Mouse (Mus musculus) bone marrow, adult 2 months (tissue): ENCODE results near the gene Acadm. TPM values are rescaled to one million over a fixed set of nuclear protein-coding genes. Genes with fewer than 3 reads are reported as not detected.

Source experiments
- H3K27ac ChIP-seq: fragments of 200-500 bp; 2 replicates; pipeline ENCODE4 v1.5.1; 2012; ENCODE audit warnings: low read depth, mild to moderate bottlenecking, control low read depth, inconsistent platforms, low read length; ENCODE audit not compliant: control insufficient read depth, poor library complexity, insufficient read depth
- H3K4me1 ChIP-seq: fragments of 200-500 bp; 2 replicates; pipeline ENCODE4 v1.6.1; 2011; ENCODE audit warnings: low read length; ENCODE audit not compliant: control insufficient read depth, insufficient read depth
- H3K4me3 ChIP-seq: fragments of 200-500 bp; replicated peaks from 2 replicates; pipeline ENCODE3; 2011; ENCODE audit warnings: mild to moderate bottlenecking, low read depth, low read length, control low read depth; ENCODE audit not compliant: control insufficient read depth
- CTCF ChIP-seq: fragments of 200-500 bp; IDR thresholded peaks from 2 replicates; pipeline ENCODE4 v1.5.1; 2011; ENCODE audit warnings: low read length, control low read depth; ENCODE audit not compliant: control insufficient read depth, insufficient read depth
- POLR2A ChIP-seq: fragments of 200-500 bp; IDR thresholded peaks from 2 replicates; pipeline ENCODE4 v1.6.1; 2011; ENCODE audit warnings: low read depth, mild to moderate bottlenecking, control low read depth, low read length, borderline replicate concordance; ENCODE audit not compliant: control insufficient read depth
- WGBS: fragments of 180-500 bp; shearing (Covaris S2); methylation state at CpG from one replicate; pipeline ENCODE4 v1.1.7; 2018; 5-methylcytosine and 5-hydroxymethylcytosine counted together
- polyA plus RNA-seq: library from polyadenylated mRNA; stranded (reverse); fragments of >200 nt; gene quantifications from 2 replicates; pipeline ENCODE4 v1.2.4, GENCODE M21; 2011; ENCODE audit warnings: low replicate concordance; ENCODE audit not compliant: missing spikeins, insufficient read depth, insufficient read length

The Acadm gene
- polyA plus RNA-seq, 1 experiment, result 65.8 TPM

- TF ChIP-seq POLR2A (peak; percentile 97; the same call in 1 of the 2 replicates), CTCF (no peak)
- H3K4me1 ChIP-seq, result peaks cover 2% of the 10 kb centered on the region
- H3K27ac ChIP-seq, result peak within 1 kb of the TSS; percentile 79
- H3K4me3 ChIP-seq, result peak within 1 kb of the TSS; percentile 91
- 1% methylated on average over 65 of the region's 65 CpGs for WGBS
Measured at GRCm38 (mm10) chr3:153912546-153913509, 31.6 kb downstream of the Acadm start, which contains the start of gene Rabggtb. TSS of gene Rabggtb (minus strand) at chr3:153913009.

- 3% methylated on average over 12 of the region's 12 CpGs for WGBS
- peaks cover 2% of the 10 kb centered on the region for H3K4me1 ChIP-seq
Measured at GRCm38 (mm10) chr3:153911882-153912440, 32.5 kb downstream of the Acadm start.

GRCm38 (mm10) chr3:153911197-153911881, 33.1 kb downstream of the Acadm start:
- 48% methylated on average over 8 of the region's 8 CpGs for WGBS
- Histone ChIP-seq H3K4me3 (peak overlapping the region; percentile 39), H3K27ac (no peak overlapping the region), H3K4me1 (no peaks in the 10 kb centered on the region; the same call in 1 of the 2 replicates)
- TF ChIP-seq POLR2A (no peak), CTCF (no peak)

More at GRCm38 (mm10) chr3:153911882-153912440, 32.5 kb downstream of the Acadm start:
- peak overlapping the region; percentile 79; the same call in 1 of the 2 replicates for H3K27ac ChIP-seq
- TF ChIP-seq POLR2A, result no peak
- TF ChIP-seq CTCF, result no peak
- peak overlapping the region; percentile 81 for H3K4me3 ChIP-seq

GRCm38 (mm10) chr3:153910489-153910888, 33.9 kb downstream of the Acadm start:
- Histone ChIP-seq H3K4me1 (no peaks in the 10 kb centered on the region; the same call in 1 of the 2 replicates), H3K27ac (no peak overlapping the region), H3K4me3 (peak overlapping the region; percentile 4)
- 80% methylated on average over 7 of the region's 7 CpGs for WGBS
- TF ChIP-seq POLR2A (no peak), CTCF (no peak)

- Histone ChIP-seq H3K4me1 (no peaks in the 10 kb centered on the region; the same call in 1 of the 2 replicates), H3K4me3 (no peak overlapping the region), H3K27ac (no peak overlapping the region)
- TF ChIP-seq CTCF, result no peak
- no peak for TF ChIP-seq POLR2A
- WGBS, result 81% methylated on average over 5 of the region's 5 CpGs
Measured at GRCm38 (mm10) chr3:153908919-153909318, 35.5 kb downstream of the Acadm start.

GRCm38 (mm10) chr3:153906136-153906871, 38.1 kb downstream of the Acadm start, which contains the start of gene Msh4:
TSS of gene Msh4 (minus strand) at chr3:153906138.
- TF ChIP-seq POLR2A (no peak), CTCF (no peak)
- 83% methylated on average over 9 of the region's 9 CpGs for WGBS
- no peak within 1 kb of the TSS for H3K4me3 ChIP-seq
- H3K27ac ChIP-seq, result no peak within 1 kb of the TSS; the same call in 1 of the 2 replicates
- no peaks in the 10 kb centered on the region; the same call in 1 of the 2 replicates for H3K4me1 ChIP-seq
